Mouse (Mus musculus) small intestine, adult 2 months (tissue): ENCODE measurements at regions not wholly inside any gene's neighbourhood (a gene's known extent, or its start where the extent isn't known, plus 50 kb on each side); places are given as distances from the start of the nearest gene placed in this dataset.

Experiments used
- CTCF ChIP-seq: fragments of 200-500 bp; IDR thresholded peaks from 2 replicates; pipeline ENCODE4 v1.5.1; 2012; ENCODE audit warnings: low read depth, mild to moderate bottlenecking, control low read depth, inconsistent platforms, low read length, moderate library complexity, mixed read lengths; ENCODE audit not compliant: insufficient replicate concordance, insufficient read length; ENCODE audit errors: extremely low read depth
- POLR2A ChIP-seq: fragments of 200-500 bp; IDR thresholded peaks from 2 replicates; pipeline ENCODE4 v1.6.1; 2012; ENCODE audit warnings: low read depth, mild to moderate bottlenecking, control low read depth, inconsistent platforms, low read length, moderate library complexity

DNA sequence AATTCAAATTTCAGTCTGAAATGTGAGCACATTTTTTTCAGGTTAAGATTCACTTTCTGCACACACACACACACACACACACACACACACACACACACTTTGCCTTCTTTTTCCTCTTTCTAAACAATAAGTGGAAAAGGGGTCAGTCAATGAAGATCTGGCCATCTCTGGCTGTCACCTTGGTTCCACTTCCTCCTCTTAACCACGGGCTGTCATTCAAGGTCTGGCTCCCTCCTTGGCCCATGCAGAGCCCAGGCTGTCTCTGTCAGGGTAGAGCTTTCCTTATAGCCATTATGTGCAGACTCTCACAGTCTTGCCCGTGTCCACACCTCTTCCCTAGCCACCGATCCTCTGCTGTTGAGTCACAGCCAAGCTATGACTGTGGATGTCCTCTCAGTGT, 79.9 kb upstream of the Slc22a23 start:
- TF ChIP-seq POLR2A: no peak
- no peak for TF ChIP-seq CTCF
